Mouse (Mus musculus) lung, postnatal 36 days (tissue): ENCODE data around the gene Lcn11.

Experiments
- DNase-seq: peaks from one replicate; pipeline ENCODE4 v3.0.0; 2022; ENCODE audit warnings: mixed read lengths

Lcn11 gene

DNA sequence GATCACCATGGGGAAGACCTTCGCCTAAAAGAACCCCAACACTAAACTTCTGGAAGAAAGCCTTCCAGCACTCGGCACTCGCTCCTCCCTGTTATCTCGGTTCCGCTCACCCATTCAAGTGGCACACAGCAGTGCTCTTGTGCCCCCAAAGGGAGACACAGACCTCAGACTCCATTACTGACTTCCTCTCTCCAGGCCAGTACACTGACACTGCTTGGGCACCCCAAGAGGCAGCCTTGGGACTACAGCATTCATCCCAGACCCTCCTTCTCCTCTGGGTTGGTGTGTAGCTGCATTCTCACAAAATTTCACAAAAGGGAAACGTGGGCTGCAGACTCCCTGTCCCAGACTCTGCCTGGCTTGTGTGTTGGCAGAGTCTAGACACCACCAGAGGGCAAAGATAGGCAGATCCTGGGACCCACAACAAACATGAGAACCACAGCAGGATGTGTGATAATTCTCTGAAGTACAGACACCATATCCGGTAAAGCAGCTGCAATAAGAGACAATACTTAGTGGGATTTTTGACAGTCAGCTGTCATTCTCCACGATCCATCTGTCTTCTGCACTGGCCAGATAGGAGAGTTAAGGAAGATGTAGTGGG, 51.6 kb downstream of the Lcn11 start:
- no peak for DNase-seq
